Mouse (Mus musculus) urinary bladder, adult 18-20 months (tissue): ENCODE measurements around the gene Hivep3.

Experiments
- DNase-seq, 2 experiments: peaks; one replicate each; pipeline ENCODE4 v3.0.0; 2022; ENCODE audit warnings: low spot score in 2 of 2, mixed read lengths in 2 of 2

The Hivep3 gene

DNA sequence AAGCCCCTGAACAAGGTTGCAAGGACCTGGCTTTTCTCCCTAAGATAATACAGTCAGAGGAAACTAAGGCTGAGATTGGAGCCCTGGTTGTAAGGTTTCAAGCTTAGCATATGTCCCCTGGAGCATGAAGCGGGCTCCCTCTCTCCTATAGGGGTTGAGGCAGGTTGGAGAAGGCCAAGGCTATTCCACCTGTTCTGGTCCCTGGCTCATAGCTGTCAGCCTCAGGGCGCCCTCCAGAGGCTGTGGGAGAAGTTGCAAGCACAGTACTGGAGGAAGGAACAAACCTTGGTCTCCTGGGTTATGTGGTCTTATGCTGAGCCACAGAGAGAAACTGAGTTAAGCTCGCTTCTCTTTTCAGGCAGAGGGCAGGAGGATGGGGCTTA is 415.5 kb downstream of the Hivep3 start:
- no peak for DNase-seq

- DNase-seq: no peak
Measured at GRCm38 (mm10) chr4:120150345-120150920, 416.8 kb downstream of the Hivep3 start.

- no peak for DNase-seq
Measured at GRCm38 (mm10) chr4:120151906-120152305, 418.3 kb downstream of the Hivep3 start.

DNA sequence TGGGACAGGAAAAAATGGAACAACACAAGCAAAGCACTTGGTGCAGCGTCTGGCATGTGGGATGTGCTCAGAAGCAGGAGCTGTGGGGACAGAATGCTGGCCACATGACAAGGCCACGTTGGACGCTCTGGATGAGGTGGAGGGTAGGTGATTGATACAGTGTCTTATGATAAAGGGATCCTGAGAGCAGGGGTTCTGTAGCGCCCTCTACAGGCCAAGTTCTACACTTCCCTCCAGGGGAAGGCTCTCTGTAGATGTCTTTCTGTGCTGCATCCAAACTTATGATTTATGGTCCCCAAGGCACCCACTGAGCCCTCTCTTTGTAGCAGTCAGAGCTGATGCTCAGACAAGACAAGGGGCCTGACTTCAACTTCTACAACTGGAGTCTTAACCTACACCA is 419.1 kb downstream of the Hivep3 start:
- DNase-seq: no peak

DNA sequence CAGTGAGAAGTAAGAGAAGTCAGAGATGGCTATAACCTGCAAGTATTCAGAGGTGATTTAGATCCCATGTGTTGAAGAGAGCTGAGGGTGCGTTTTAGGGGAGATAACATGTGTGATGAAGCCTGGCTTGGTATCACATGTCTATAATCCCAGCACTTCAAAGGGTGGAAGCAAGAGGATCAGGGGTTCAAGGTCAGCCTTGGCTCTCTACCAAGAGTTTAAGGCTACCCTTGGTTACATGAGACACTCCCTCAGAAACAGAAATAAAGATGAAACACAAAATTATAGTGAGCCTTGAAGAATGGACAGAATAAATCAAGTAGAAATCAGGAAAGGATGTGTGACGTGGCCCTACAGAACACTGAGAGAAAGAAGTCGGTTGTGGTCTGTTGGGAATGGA is 420.2 kb downstream of the Hivep3 start:
- DNase-seq: no peak

- no peak for DNase-seq
Measured at GRCm38 (mm10) chr4:120158714-120159310, 425.2 kb downstream of the Hivep3 start.

DNA sequence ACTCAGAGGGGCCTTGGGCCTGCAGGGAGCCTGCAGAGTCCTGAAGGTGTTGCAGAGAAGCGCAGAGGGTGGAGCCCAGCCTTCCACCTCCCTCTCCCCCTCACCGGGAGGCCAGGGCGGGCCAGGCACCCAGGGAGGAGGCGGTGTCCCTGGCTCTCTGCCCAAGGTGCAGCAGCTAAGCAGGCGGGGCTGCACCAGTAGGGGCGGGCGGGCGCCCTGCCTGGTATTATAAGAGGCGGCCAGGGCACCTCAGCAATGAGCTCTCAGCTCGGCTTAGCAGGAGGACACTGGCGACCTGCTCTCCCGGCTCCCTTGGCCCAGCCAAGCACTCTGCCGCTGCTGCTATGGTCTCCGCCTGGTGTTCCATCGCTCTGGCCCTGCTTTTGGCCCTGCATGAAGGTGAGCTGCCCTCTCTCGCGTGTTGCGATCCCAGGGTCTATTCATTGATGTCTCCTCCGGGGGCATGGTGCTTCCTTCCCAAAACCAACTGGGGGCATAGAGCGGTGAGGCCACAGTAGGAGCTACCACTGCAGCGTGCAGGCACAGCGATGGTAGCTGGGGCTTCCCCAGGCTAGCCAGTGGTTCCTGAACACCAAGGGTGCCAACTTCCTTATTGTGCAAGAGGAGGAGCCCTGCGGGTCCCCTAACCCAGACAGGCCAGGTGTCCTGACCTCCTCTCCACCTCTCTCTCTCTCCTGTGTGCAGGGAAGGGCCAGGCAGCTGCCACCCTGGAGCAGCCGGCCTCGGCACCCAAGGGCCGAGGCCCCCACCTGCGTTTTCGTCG is 427.8 kb downstream of the Hivep3 start, which contains the start of gene Edn2:
TSS of gene Edn2 (plus strand) at position 41 of the 784 bp plus-strand sequence.
- DNase-seq: peak; percentile 77 to 83

DNA sequence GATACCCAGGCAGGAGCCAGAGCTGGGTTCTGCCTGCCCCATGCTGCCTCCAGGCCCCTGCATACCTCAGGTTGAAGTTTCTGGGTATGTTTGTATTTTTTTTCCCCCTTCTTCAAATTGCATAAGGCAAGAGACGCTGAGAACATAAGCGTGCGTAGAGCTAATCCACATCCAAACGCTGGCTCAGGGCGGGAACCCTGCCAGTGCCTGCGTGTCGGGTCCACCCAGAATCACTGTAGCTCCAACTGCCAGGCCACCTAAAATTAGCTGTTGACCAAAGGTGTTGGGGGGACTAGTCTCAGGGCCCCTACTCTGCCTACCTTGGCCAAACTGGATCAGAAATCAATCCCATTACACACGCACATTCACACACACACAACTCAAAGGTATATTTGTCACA is 429.0 kb downstream of the Hivep3 start:
- no peak for DNase-seq

DNA sequence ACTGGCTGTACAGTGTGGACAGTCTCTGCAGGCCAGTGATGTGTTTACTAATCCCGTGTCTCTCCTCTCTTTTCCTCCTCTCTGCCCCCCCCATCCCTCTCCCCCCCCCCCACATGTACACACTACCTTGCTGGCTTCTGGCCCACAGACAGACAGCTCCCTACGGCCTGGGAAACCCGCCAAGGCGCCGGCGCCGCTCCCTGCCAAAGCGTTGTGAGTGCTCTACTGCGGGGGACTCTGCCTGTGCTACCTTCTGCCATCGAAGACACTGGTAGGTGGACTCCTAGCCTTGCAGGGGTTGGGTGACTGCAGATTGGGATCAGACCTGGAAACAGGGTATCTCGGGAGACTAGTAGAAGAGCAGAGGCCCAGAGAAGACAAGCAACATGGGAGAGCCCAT is 429.7 kb downstream of the Hivep3 start:
- no peak for DNase-seq

- DNase-seq: no peak
Measured at GRCm38 (mm10) chr4:120164316-120164715, 430.7 kb downstream of the Hivep3 start.

- no peak for DNase-seq
Measured at GRCm38 (mm10) chr4:120167778-120168177, 434.2 kb downstream of the Hivep3 start.

DNA sequence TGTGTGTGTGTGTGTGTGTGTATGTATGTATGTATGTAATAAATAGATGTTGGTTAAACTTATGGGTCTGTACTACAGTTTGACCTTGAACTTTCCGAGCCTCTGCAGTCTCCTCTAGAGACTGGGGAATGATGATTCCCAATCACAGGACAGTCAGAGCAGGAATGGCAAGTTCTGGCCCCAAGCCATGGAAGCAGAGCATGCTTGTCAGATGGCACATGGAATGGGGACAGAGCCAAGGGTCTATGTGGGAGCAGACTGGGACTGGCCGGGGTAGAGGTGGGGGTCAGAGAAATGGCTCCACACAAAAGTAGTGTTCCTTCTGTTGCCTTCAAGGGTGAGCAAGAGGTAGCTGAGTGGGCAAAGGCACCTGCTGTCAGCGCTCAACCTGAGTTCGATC is 434.8 kb downstream of the Hivep3 start:
- DNase-seq: no peak

- no peak for DNase-seq
Measured at GRCm38 (mm10) chr4:120170387-120170936, 436.9 kb downstream of the Hivep3 start.

GRCm38 (mm10) chr4:120172050-120172684 is 438.6 kb downstream of the Hivep3 start:
- no peak for DNase-seq

DNA sequence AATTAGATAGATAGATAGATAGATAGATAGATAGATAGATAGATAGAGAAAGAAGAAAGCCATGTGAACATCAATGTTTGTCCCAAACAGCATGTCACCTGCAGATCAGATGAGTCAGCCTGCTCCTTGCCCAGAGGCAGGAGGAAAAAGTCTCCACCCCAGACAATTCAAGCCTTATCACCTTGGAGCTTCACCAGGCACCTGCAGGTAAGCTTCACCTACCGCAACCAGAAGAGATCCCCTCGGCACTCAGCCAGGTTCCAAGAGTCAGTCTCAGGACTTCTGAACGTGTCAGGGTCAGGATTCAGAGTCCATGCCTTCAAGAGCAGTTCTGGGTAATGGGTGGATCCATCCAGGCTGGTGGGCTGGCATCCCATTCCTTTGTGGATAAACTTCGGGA is 445.5 kb downstream of the Hivep3 start:
- DNase-seq: no peak

GRCm38 (mm10) chr4:120180535-120180934 is 447.0 kb downstream of the Hivep3 start:
- no peak for DNase-seq

- DNase-seq: no peak
Measured at GRCm38 (mm10) chr4:120184374-120184991, 450.9 kb downstream of the Hivep3 start.

GRCm38 (mm10) chr4:120186441-120186840 is 452.9 kb downstream of the Hivep3 start:
- DNase-seq: no peak

- DNase-seq: no peak
Measured at GRCm38 (mm10) chr4:120186934-120187333, 453.4 kb downstream of the Hivep3 start.
